Mouse (Mus musculus) layer of hippocampus, adult 2 months (tissue): ENCODE data around the gene Iqsec2. TPM values are rescaled to one million over a fixed set of nuclear protein-coding genes. Genes with fewer than 3 reads are reported as not detected.
"Not testable (repeated sequence)": the region's sequence is repeated elsewhere in the genome, so short reads cannot be mapped to it uniquely, and the experiment has no call there.

ENCODE experiments used
- DNase-seq, 2 experiments: peaks; one replicate each; pipeline ENCODE4 v3.0.0; 2022; ENCODE audit warnings: low spot score in 2 of 2
- H3K27ac ChIP-seq: fragments of 200-600 bp; 2 replicates; pipeline ENCODE4 v1.8.1; 2022
- H3K4me3 ChIP-seq: fragments of 200-600 bp; 2 replicates; pipeline ENCODE4 v1.8.1; 2022; ENCODE audit warnings: mild to moderate bottlenecking
- CTCF ChIP-seq: fragments of 200-600 bp; conservative IDR thresholded peaks from 2 replicates; pipeline ENCODE4 v1.8.1; 2022; ENCODE audit warnings: antibody characterized with exemption, mild to moderate bottlenecking, moderate library complexity
- total RNA-seq, 2 experiments: library from RNA; stranded (reverse); gene quantifications; 2 replicates each; pipeline ENCODE4 v1.2.3; 2021

Iqsec2 gene
- total RNA-seq, 2 experiments from 2014 or later: 177 to 179 TPM

- Histone ChIP-seq H3K27ac (peak overlapping the region; percentile 97; the same call in 1 of the 2 replicates), H3K4me3 (peak overlapping the region; percentile 78)
- 0 out of 2 replicates have a peak, but pooled peaks have one; percentile 6 for TF ChIP-seq CTCF
- no peak for DNase-seq
Measured at GRCm38 (mm10) chrX:152234125-152234524, 90.1 kb downstream of the Iqsec2 start.

GRCm38 (mm10) chrX:152235758-152236157 is 91.7 kb downstream of the Iqsec2 start:
- no peak for DNase-seq
- no peak for TF ChIP-seq CTCF
- H3K4me3 ChIP-seq: no peak overlapping the region; the same call in 1 of the 2 replicates
- no peak overlapping the region for H3K27ac ChIP-seq

GRCm38 (mm10) chrX:152243140-152243539 is 99.1 kb downstream of the Iqsec2 start:
- not testable (repeated sequence) for H3K27ac ChIP-seq, DNase-seq, H3K4me3 ChIP-seq
- TF ChIP-seq CTCF: peak; percentile 73

- DNase-seq: no peak
- Histone ChIP-seq H3K27ac (no peak overlapping the region), H3K4me3 (no peak overlapping the region)
- TF ChIP-seq CTCF: no peak
Measured at GRCm38 (mm10) chrX:152244492-152245189, 100.6 kb downstream of the Iqsec2 start.

DNA sequence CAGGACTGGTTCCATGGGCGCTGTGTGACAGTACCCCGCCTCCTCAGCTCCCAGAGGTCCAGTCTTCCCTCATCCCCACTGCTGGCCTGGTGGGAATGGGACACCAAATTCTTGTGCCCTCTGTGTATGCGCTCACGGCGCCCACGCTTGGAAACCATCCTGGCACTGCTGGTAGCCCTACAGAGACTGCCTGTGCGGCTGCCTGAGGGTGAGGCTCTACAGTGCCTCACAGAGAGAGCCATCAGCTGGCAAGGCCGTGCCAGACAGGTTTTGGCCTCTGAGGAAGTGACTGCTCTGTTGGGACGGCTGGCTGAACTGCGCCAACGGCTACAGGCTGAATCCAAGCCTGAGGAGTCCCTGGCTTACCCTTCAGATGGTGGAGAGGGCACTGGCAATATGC is 127.1 kb downstream of the Iqsec2 start:
- Histone ChIP-seq H3K27ac (no peak overlapping the region), H3K4me3 (no peak overlapping the region)
- no peak for DNase-seq
- no peak for TF ChIP-seq CTCF

Other genes with a start within 250 kb of the Iqsec2 start
- gene Hsd17b10, start 142.4 kb upstream of the Iqsec2 start, total RNA-seq: 10 to 100 TPM; 45.8 to 51.4 TPM
- 1 to 10 TPM in 1 of 2 experiments, under 1 TPM in 1; 0.22 to 1.4 TPM for gene Ribc1, start 128.0 kb upstream of the Iqsec2 start, total RNA-seq
- gene Smc1a, start 127.8 kb upstream of the Iqsec2 start, total RNA-seq: 10 to 100 TPM; 54.6 to 57.0 TPM
- 10 to 100 TPM; 47.4 to 66.1 TPM for gene Kdm5c, start 88.8 kb downstream of the Iqsec2 start, total RNA-seq
- gene Kantr, start 183.2 kb downstream of the Iqsec2 start, total RNA-seq: 10 to 100 TPM; 54.8 to 58.9 TPM
- gene Tspyl2, start 198.2 kb downstream of the Iqsec2 start, total RNA-seq: 100 to 1,000 TPM; 115 to 123 TPM
- gene Gpr173, start 224.4 kb downstream of the Iqsec2 start, total RNA-seq: 10 to 100 TPM; 14.7 to 14.8 TPM